8 mouse cellular contexts compared by ENCODE assay signal in genomic region chr17:86535827-86536656, GRCm38 (mm10). TPM values are rescaled to one million over a fixed set of nuclear protein-coding genes. Genes with fewer than 3 reads are reported as not detected.
DNase-seq lines count a peak whose midpoint lies in the region; ATAC-seq and TF ChIP-seq lines count a peak whose summit lies in the region.

No protein-coding gene starts in this region.

- peak; percentile 96 for TF ChIP-seq CTCF in liver, postnatal 0 days (IDR thresholded peaks at IDR 0.05; ENCODE audit: low read depth)
- TF ChIP-seq CTCF in thymus, adult 2 months (IDR thresholded peaks at IDR 0.05; ENCODE audit: borderline replicate concordance, control insufficient read depth, extremely low read depth, insufficient read depth, low read length, poor library complexity): no peak

- ATAC-seq in forebrain, embryonic 14.5 days: peak; percentile 86
- ATAC-seq in liver, postnatal 0 days: peak; percentile 73
- no peak for ATAC-seq in neural tube, embryonic 14.5 days (ENCODE audit: low read depth)

- peak; percentile 80 for DNase-seq in ES-E14 (ENCODE audit: low read depth, low spot score)
- DNase-seq in c-Kit-positive CD71-positive TER-119-negative erythroid progenitor cells, embryonic 14.5 days (ENCODE audit: low read depth): peak; percentile 59
- DNase-seq in forebrain, embryonic 14.5 days (ENCODE audit: low spot score): peak; percentile 93
- DNase-seq in heart, postnatal 25 days (ENCODE audit: low spot score): peak; percentile 47
- peak; percentile 92 for DNase-seq in layer of hippocampus, adult 11-12 months (ENCODE audit: low spot score)
- peak; percentile 72 for DNase-seq in liver, postnatal 0 days
- DNase-seq in thymus, adult 2 months: peak; percentile 78

- in situ Hi-C loops in ES-E14 (cut with MboI; ENCODE audit: low sequenced_read_pairs in 2 of 2, unreplicated experiment in 2 of 2): no loop called here

- no peak overlapping the region for H3K9ac ChIP-seq in ES-E14 (ENCODE audit: insufficient read depth, low read depth, low read length, poor library complexity, severe bottlenecking)
- H3K9ac ChIP-seq in forebrain, embryonic 14.5 days (ENCODE audit: low read length): no peak overlapping the region
- peak overlapping the region; percentile 22; the same call in 1 of the 2 replicates for H3K9ac ChIP-seq in liver, postnatal 0 days (replicated peaks)
- H3K9ac ChIP-seq in neural tube, embryonic 14.5 days (replicated peaks; ENCODE audit: low read depth, low read length): no peak overlapping the region

- 47% methylated on average over 22 of the region's 22 CpGs for WGBS in forebrain, embryonic 14.5 days
- WGBS in liver, postnatal 0 days (ENCODE audit: insufficient replicate concordance): 18% methylated on average over 22 of the region's 22 CpGs
- 51% methylated on average over 22 of the region's 22 CpGs for WGBS in neural tube, embryonic 14.5 days
- WGBS in thymus, adult 2 months: 41% methylated on average over 22 of the region's 22 CpGs

- no peak for TF ChIP-seq POLR2A in thymus, adult 2 months (IDR thresholded peaks at IDR 0.05; ENCODE audit: control insufficient read depth, extremely low read depth, insufficient read depth, low read length, poor library complexity)

- H3K9me3 ChIP-seq in ES-E14 (ENCODE audit: control insufficient read depth, insufficient read depth, low read depth, low read length): no peaks in the 10 kb centered on the region
- no peaks in the 10 kb centered on the region for H3K9me3 ChIP-seq in forebrain, embryonic 14.5 days (replicated peaks; ENCODE audit: control insufficient read depth, low read length)
- no peaks in the 10 kb centered on the region for H3K9me3 ChIP-seq in liver, postnatal 0 days (ENCODE audit: low read length)
- H3K9me3 ChIP-seq in neural tube, embryonic 14.5 days (ENCODE audit: control insufficient read depth, low read length): no peaks in the 10 kb centered on the region

- H3K4me1 ChIP-seq in ES-E14 (ENCODE audit: control insufficient read depth in 2 of 2, insufficient read depth in 2 of 2, low read length in 2 of 2, poor library complexity in 1 of 2): 0 out of 4 replicates have a peak, but pooled peaks cover 0 to 3% of the 10 kb centered on the region in 2 experiments
- H3K4me1 ChIP-seq in forebrain, embryonic 14.5 days (ENCODE audit: control insufficient read depth, insufficient read depth, low read length): no peaks in the 10 kb centered on the region
- peaks cover 14% of the 10 kb centered on the region for H3K4me1 ChIP-seq in liver, postnatal 0 days (ENCODE audit: insufficient read depth)
- H3K4me1 ChIP-seq in neural tube, embryonic 14.5 days (ENCODE audit: control insufficient read depth, insufficient read depth, low read length): peaks cover 8% of the 10 kb centered on the region; the same call in 1 of the 2 replicates
- no peaks in the 10 kb centered on the region; the same call in 1 of the 2 replicates for H3K4me1 ChIP-seq in thymus, adult 2 months (replicated peaks; ENCODE audit: control insufficient read depth, insufficient read depth, low read length)

- intact Hi-C loops in heart, postnatal 25 days (cut with DNase I): loop anchor here (1.0 to 5.0 kb wide), 4 partner anchors 37 to 266 kb away; no protein-coding TSS in a partner anchor

- 0 out of 2 replicates have a peak, but pooled peaks have one; percentile 29 for TF ChIP-seq EP300 in liver, postnatal 0 days (IDR thresholded peaks at IDR 0.05; ENCODE audit: low read depth)

- H3K4me3 ChIP-seq in ES-E14 (ENCODE audit: insufficient read depth in 1 of 2, low read depth in 1 of 2, low read length in 2 of 2, poor library complexity in 1 of 2, severe bottlenecking in 1 of 2): no peak overlapping the region
- H3K4me3 ChIP-seq in forebrain, embryonic 14.5 days (ENCODE audit: low read depth, low read length): no peak overlapping the region
- H3K4me3 ChIP-seq in liver, postnatal 0 days (ENCODE audit: low read depth, low read length): peak overlapping the region; percentile 27
- H3K4me3 ChIP-seq in neural tube, embryonic 14.5 days (ENCODE audit: low read depth, low read length): no peak overlapping the region
- H3K4me3 ChIP-seq in thymus, adult 2 months (ENCODE audit: control insufficient read depth, insufficient read depth, low read length): no peak overlapping the region

- H3K4me2 ChIP-seq in forebrain, embryonic 14.5 days (ENCODE audit: low read length): peak overlapping the region; percentile 27
- H3K4me2 ChIP-seq in liver, postnatal 0 days (ENCODE audit: low read depth, low read length): peak overlapping the region; percentile 67
- H3K4me2 ChIP-seq in neural tube, embryonic 14.5 days (ENCODE audit: low read depth, low read length): peak overlapping the region; percentile 16; the same call in 1 of the 2 replicates

- no peaks in the 10 kb centered on the region for H3K36me3 ChIP-seq in ES-E14 (ENCODE audit: control insufficient read depth, insufficient read depth, low read length, poor library complexity, severe bottlenecking)
- no peaks in the 10 kb centered on the region for H3K36me3 ChIP-seq in forebrain, embryonic 14.5 days (ENCODE audit: control insufficient read depth, insufficient read depth, low read length)
- no peaks in the 10 kb centered on the region for H3K36me3 ChIP-seq in liver, postnatal 0 days (replicated peaks; ENCODE audit: insufficient read depth, low read length)
- no peaks in the 10 kb centered on the region for H3K36me3 ChIP-seq in neural tube, embryonic 14.5 days (ENCODE audit: control insufficient read depth, insufficient read depth, low read length)
- H3K36me3 ChIP-seq in thymus, adult 2 months (ENCODE audit: control insufficient read depth, insufficient read depth, low read length): no peaks in the 10 kb centered on the region

- no peaks in the 10 kb centered on the region for H3K27me3 ChIP-seq in forebrain, embryonic 14.5 days (replicated peaks; ENCODE audit: control insufficient read depth, insufficient read depth, low read length)
- no peaks in the 10 kb centered on the region for H3K27me3 ChIP-seq in liver, postnatal 0 days (ENCODE audit: insufficient read depth, low read length)
- H3K27me3 ChIP-seq in neural tube, embryonic 14.5 days (ENCODE audit: control insufficient read depth, insufficient read depth, low read length): no peaks in the 10 kb centered on the region
- no peaks in the 10 kb centered on the region for H3K27me3 ChIP-seq in thymus, adult 2 months (ENCODE audit: control insufficient read depth, insufficient read depth, low read length)

- H3K27ac ChIP-seq in ES-E14 (ENCODE audit: insufficient read depth, low read depth, low read length, poor library complexity, severe bottlenecking): no peak overlapping the region
- H3K27ac ChIP-seq in forebrain, embryonic 14.5 days (ENCODE audit: low read depth, low read length): no peak overlapping the region
- peak overlapping the region; percentile 55 for H3K27ac ChIP-seq in liver, postnatal 0 days (ENCODE audit: low read depth)
- H3K27ac ChIP-seq in neural tube, embryonic 14.5 days (ENCODE audit: low read depth, low read length): no peak overlapping the region
- no peak overlapping the region for H3K27ac ChIP-seq in thymus, adult 2 months (ENCODE audit: control insufficient read depth, insufficient read depth, low read length)

TF ChIP-seq in ES-E14, 5 proteins besides CTCF, POLR2A, EP300 and RAD21:
- TF ChIP-seq ZC3H11A (IDR thresholded peaks at IDR 0.05; ENCODE audit: borderline replicate concordance, low read depth, low read length) (peak; percentile 88), CHD2 (IDR thresholded peaks at IDR 0.05; ENCODE audit: low read depth, low read length) (no peak), HCFC1 (IDR thresholded peaks at IDR 0.05; ENCODE audit: borderline replicate concordance, insufficient read depth, low read length) (no peak)
TF ChIP-seq in ES-E14: peak in this region for 1.

RNA-seq across cellular contexts. Expression of gene Gm10309, which starts 31.0 kb away (rescaled TPM):
- total RNA-seq in ES-E14 (2012; rRNA removed): not detected in 2 replicates
- polyA plus RNA-seq in forebrain, embryonic 14.5 days (2014; fragmentation: Nextera tagmentation; extraction: Ambion mirVana): 0.10 TPM in 1 of 2 replicates, not detected in the other
- not detected for total RNA-seq in heart, postnatal 25 days (2021)
- polyA plus RNA-seq in liver, postnatal 0 days (2015; fragmentation: Nextera tagmentation; extraction: Ambion mirVana): 0.05 TPM in 1 of 2 replicates, not detected in the other
- 0.27 and 0.55 TPM in 2 replicates for polyA plus RNA-seq in neural tube, embryonic 14.5 days (2014; fragmentation: Nextera tagmentation; extraction: Ambion mirVana)
- not detected in 2 replicates for polyA plus RNA-seq in thymus, adult 2 months (2012; rRNA removed)

Comparison
In these comparisons a context has a peak if more than half of its experiments do, and no peak if none do; other contexts are left out.
1. H3K4me2 ChIP-seq: peak in every context shown above with its lines; median percentile 67 in liver, postnatal 0 days; 27 in forebrain, embryonic 14.5 days; 16 in neural tube, embryonic 14.5 days.